Mouse (Mus musculus): Measurements from ENCODE around the gene Rps16. TPM values are rescaled to one million over a fixed set of nuclear protein-coding genes. Genes with fewer than 3 reads are reported as not detected.

Rps16 gene
- polyA plus RNA-seq, 1 experiment from 2014 or later, result 653 TPM

GRCm38 (mm10) chr7:28395425-28395824 lies 45.0 kb downstream of the Rps16 start:
- Histone ChIP-seq H3K36me3 (replicated peaks; ENCODE audit: insufficient read depth, low read length) (peaks cover 49% of the 10 kb centered on the region), H3K4me1 (ENCODE audit: insufficient read depth) (peaks cover 15% of the 10 kb centered on the region), H3K27me3 (ENCODE audit: insufficient read depth, low read length) (no peaks in the 10 kb centered on the region), H3K9me3 (ENCODE audit: low read length) (no peaks in the 10 kb centered on the region), H3K27ac (ENCODE audit: low read depth) (no peak overlapping the region), H3K4me3 (ENCODE audit: low read depth, low read length) (no peak overlapping the region), H3K9ac (replicated peaks) (no peak overlapping the region), H3K4me2 (ENCODE audit: low read depth, low read length) (no peak overlapping the region)
- DNase-seq, result no peak
- WGBS (ENCODE audit: insufficient replicate concordance), result 91% methylated on average over 4 of the region's 4 CpGs
- ATAC-seq, result no peak
- TF ChIP-seq EP300 (IDR thresholded peaks at IDR 0.05; ENCODE audit: low read depth), result no peak
- TF ChIP-seq CTCF (IDR thresholded peaks at IDR 0.05; ENCODE audit: low read depth), result no peak

DNA sequence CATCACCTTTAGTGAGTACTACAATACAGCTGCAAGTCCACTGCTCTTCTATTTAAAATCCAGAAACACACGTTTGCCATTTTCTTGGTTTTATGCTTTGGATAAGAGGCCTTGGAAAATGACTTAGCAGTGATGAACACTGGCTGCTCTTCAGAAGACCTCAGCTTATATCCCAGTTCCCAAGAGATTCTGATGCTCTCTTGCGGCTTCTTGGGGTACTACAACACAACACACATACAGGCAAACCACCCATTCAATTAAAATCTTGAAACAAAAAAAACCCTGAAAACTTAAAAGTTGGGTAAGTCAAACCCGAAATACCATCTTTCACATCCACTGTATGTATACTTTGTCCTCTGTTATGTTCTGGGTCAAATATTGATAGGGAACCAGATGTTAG lies 47.5 kb downstream of the Rps16 start:
- Histone ChIP-seq H3K4me3 (ENCODE audit: low read depth, low read length) (no peak overlapping the region), H3K4me2 (ENCODE audit: low read depth, low read length) (no peak overlapping the region), H3K9me3 (ENCODE audit: low read length) (no peaks in the 10 kb centered on the region), H3K36me3 (replicated peaks; ENCODE audit: insufficient read depth, low read length) (peaks cover 70% of the 10 kb centered on the region), H3K4me1 (ENCODE audit: insufficient read depth) (peaks cover 12% of the 10 kb centered on the region), H3K27me3 (ENCODE audit: insufficient read depth, low read length) (no peaks in the 10 kb centered on the region), H3K9ac (replicated peaks) (no peak overlapping the region), H3K27ac (ENCODE audit: low read depth) (no peak overlapping the region)
- peak; percentile 54 for TF ChIP-seq CTCF (IDR thresholded peaks at IDR 0.05; ENCODE audit: low read depth)
- no peak for TF ChIP-seq EP300 (IDR thresholded peaks at IDR 0.05; ENCODE audit: low read depth)
- 64% methylated on average over 3 of the region's 3 CpGs for WGBS (ENCODE audit: insufficient replicate concordance)
- ATAC-seq, result no peak
- DNase-seq, result no peak

DNA sequence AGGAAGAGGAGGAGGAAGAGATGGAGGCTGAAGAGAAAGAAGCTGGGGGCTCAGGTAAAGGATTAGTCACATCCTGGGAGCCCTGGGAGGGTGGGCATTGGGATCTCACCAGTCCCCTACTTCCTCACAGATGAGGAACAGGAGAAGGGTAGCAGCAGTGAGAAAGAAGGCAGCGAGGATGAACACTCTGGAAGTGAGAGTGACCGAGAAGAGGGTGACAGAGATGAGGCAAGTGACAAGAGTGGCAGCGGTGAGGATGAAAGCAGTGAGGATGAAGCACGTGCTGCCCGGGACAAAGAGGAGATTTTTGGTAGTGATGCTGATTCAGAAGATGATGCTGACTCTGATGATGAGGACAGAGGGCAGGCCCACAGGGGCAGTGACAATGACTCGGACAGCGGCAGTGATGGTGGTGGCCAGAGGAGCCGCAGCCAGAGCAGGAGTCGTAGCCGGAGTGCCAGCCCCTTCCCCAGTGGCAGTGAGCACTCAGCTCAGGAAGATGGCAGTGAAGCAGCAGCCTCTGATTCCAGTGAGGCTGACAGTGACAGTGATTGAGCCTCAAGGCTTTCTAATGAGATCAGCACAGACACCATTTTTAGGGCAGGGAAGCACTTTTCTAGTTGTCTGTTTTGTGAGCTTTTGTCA lies 48.4 kb downstream of the Rps16 start:
- H3K4me1 ChIP-seq (ENCODE audit: insufficient read depth), result peaks cover 6% of the 10 kb centered on the region
- TF ChIP-seq EP300 (IDR thresholded peaks at IDR 0.05; ENCODE audit: low read depth) (no peak), CTCF (IDR thresholded peaks at IDR 0.05; ENCODE audit: low read depth) (no peak)
- H3K27ac ChIP-seq (ENCODE audit: low read depth), result no peak overlapping the region
- H3K4me2 ChIP-seq (ENCODE audit: low read depth, low read length), result no peak overlapping the region
- no peak overlapping the region for H3K9ac ChIP-seq (replicated peaks)
- DNase-seq, result no peak
- WGBS (ENCODE audit: insufficient replicate concordance), result 90% methylated on average over 10 of the region's 10 CpGs
- H3K36me3 ChIP-seq (replicated peaks; ENCODE audit: insufficient read depth, low read length), result peaks cover 78% of the 10 kb centered on the region
- H3K27me3 ChIP-seq (ENCODE audit: insufficient read depth, low read length), result no peaks in the 10 kb centered on the region
- no peaks in the 10 kb centered on the region for H3K9me3 ChIP-seq (ENCODE audit: low read length)
- no peak for ATAC-seq
- no peak overlapping the region for H3K4me3 ChIP-seq (ENCODE audit: low read depth, low read length)

- H3K4me1 ChIP-seq (ENCODE audit: insufficient read depth), result peaks cover 4% of the 10 kb centered on the region; the same call in 1 of the 2 replicates
- no peak for DNase-seq
- H3K4me3 ChIP-seq (ENCODE audit: low read depth, low read length), result no peak overlapping the region
- peak; percentile 38; the same call in 1 of the 2 replicates for ATAC-seq
- WGBS (ENCODE audit: insufficient replicate concordance), result 84% methylated on average over 1 of the region's 1 CpGs
- peaks cover 85% of the 10 kb centered on the region for H3K36me3 ChIP-seq (replicated peaks; ENCODE audit: insufficient read depth, low read length)
- no peaks in the 10 kb centered on the region for H3K27me3 ChIP-seq (ENCODE audit: insufficient read depth, low read length)
- no peak overlapping the region for H3K4me2 ChIP-seq (ENCODE audit: low read depth, low read length)
- TF ChIP-seq EP300 (IDR thresholded peaks at IDR 0.05; ENCODE audit: low read depth), result no peak
- no peak for TF ChIP-seq CTCF (IDR thresholded peaks at IDR 0.05; ENCODE audit: low read depth)
- H3K9me3 ChIP-seq (ENCODE audit: low read length), result no peaks in the 10 kb centered on the region
- H3K9ac ChIP-seq (replicated peaks), result no peak overlapping the region
- no peak overlapping the region for H3K27ac ChIP-seq (ENCODE audit: low read depth)
Observed at GRCm38 (mm10) chr7:28401030-28401429, 50.6 kb downstream of the Rps16 start.

GRCm38 (mm10) chr7:28401942-28402341 lies 51.5 kb downstream of the Rps16 start:
- peaks cover 4% of the 10 kb centered on the region; the same call in 1 of the 2 replicates for H3K4me1 ChIP-seq (ENCODE audit: insufficient read depth)
- H3K9me3 ChIP-seq (ENCODE audit: low read length), result no peaks in the 10 kb centered on the region
- DNase-seq (no peak), ATAC-seq (no peak)
- TF ChIP-seq EP300 (IDR thresholded peaks at IDR 0.05; ENCODE audit: low read depth), result no peak
- TF ChIP-seq CTCF (IDR thresholded peaks at IDR 0.05; ENCODE audit: low read depth), result no peak
- no peak overlapping the region for H3K4me2 ChIP-seq (ENCODE audit: low read depth, low read length)
- peaks cover 86% of the 10 kb centered on the region for H3K36me3 ChIP-seq (replicated peaks; ENCODE audit: insufficient read depth, low read length)
- H3K27ac ChIP-seq (ENCODE audit: low read depth), result no peak overlapping the region
- WGBS (ENCODE audit: insufficient replicate concordance), result 74% methylated on average over 3 of the region's 3 CpGs
- H3K4me3 ChIP-seq (ENCODE audit: low read depth, low read length), result no peak overlapping the region
- H3K9ac ChIP-seq (replicated peaks), result no peak overlapping the region
- H3K27me3 ChIP-seq (ENCODE audit: insufficient read depth, low read length), result no peaks in the 10 kb centered on the region

Other genes with a start within 250 kb of the Rps16 start
- gene 9530053A07Rik, start 221.2 kb upstream of the Rps16 start, polyA plus RNA-seq (2015; fragmentation: Nextera tagmentation; extraction: Ambion mirVana), result 0.01 TPM in 1 of 2 replicates, not detected in the other
- 48.4 and 51.6 TPM in 2 replicates for gene Fbl, start 180.9 kb upstream of the Rps16 start, polyA plus RNA-seq (2015; fragmentation: Nextera tagmentation; extraction: Ambion mirVana)
- 4.0 and 4.5 TPM in 2 replicates for gene Dyrk1b, start 171.2 kb upstream of the Rps16 start, polyA plus RNA-seq (2015; fragmentation: Nextera tagmentation; extraction: Ambion mirVana)
- gene Eid2, start 82.8 kb upstream of the Rps16 start, polyA plus RNA-seq (2015; fragmentation: Nextera tagmentation; extraction: Ambion mirVana), result 1.3 and 1.4 TPM in 2 replicates
- 3.4 and 3.9 TPM in 2 replicates for gene Eid2b, start 72.9 kb upstream of the Rps16 start, polyA plus RNA-seq (2015; fragmentation: Nextera tagmentation; extraction: Ambion mirVana)
- 0.12 TPM in 1 of 2 replicates, not detected in the other for gene Selenov, start 59.5 kb upstream of the Rps16 start, polyA plus RNA-seq (2015; fragmentation: Nextera tagmentation; extraction: Ambion mirVana)
- gene Dll3, start 48.4 kb upstream of the Rps16 start, polyA plus RNA-seq (2015; fragmentation: Nextera tagmentation; extraction: Ambion mirVana), result 0.12 TPM in 1 of 2 replicates, not detected in the other
- 52.0 and 53.9 TPM in 2 replicates for gene Timm50, start 38.6 kb upstream of the Rps16 start, polyA plus RNA-seq (2015; fragmentation: Nextera tagmentation; extraction: Ambion mirVana)
- gene Supt5, start 11.9 kb upstream of the Rps16 start, polyA plus RNA-seq (2015; fragmentation: Nextera tagmentation; extraction: Ambion mirVana), result 18.7 and 21.0 TPM in 2 replicates
- 2.8 and 3.9 TPM in 2 replicates for gene Plekhg2, start 21.9 kb downstream of the Rps16 start, polyA plus RNA-seq (2015; fragmentation: Nextera tagmentation; extraction: Ambion mirVana)
- gene Zfp36, start 29.6 kb downstream of the Rps16 start, polyA plus RNA-seq (2015; fragmentation: Nextera tagmentation; extraction: Ambion mirVana), result 13.5 and 21.1 TPM in 2 replicates
- 18.0 and 18.6 TPM in 2 replicates for gene Med29, start 42.1 kb downstream of the Rps16 start, polyA plus RNA-seq (2015; fragmentation: Nextera tagmentation; extraction: Ambion mirVana)
- 16.9 and 21.1 TPM in 2 replicates for gene Paf1, start 42.3 kb downstream of the Rps16 start, polyA plus RNA-seq (2015; fragmentation: Nextera tagmentation; extraction: Ambion mirVana)
- gene Gmfg, start 86.8 kb downstream of the Rps16 start, polyA plus RNA-seq (2015; fragmentation: Nextera tagmentation; extraction: Ambion mirVana), result 75.4 and 81.4 TPM in 2 replicates
- gene Lrfn1, start 101.3 kb downstream of the Rps16 start, polyA plus RNA-seq (2015; fragmentation: Nextera tagmentation; extraction: Ambion mirVana), result 0.12 and 0.26 TPM in 2 replicates
- not detected in 2 replicates for gene Ifnl2, start 159.8 kb downstream of the Rps16 start, polyA plus RNA-seq (2015; fragmentation: Nextera tagmentation; extraction: Ambion mirVana)
- not detected in 2 replicates for gene Ifnl3, start 172.2 kb downstream of the Rps16 start, polyA plus RNA-seq (2015; fragmentation: Nextera tagmentation; extraction: Ambion mirVana)
- 1.3 and 7.7 TPM in 2 replicates for gene Sycn, start 190.2 kb downstream of the Rps16 start, polyA plus RNA-seq (2015; fragmentation: Nextera tagmentation; extraction: Ambion mirVana)
- not detected in 2 replicates for gene Nccrp1, start 196.6 kb downstream of the Rps16 start, polyA plus RNA-seq (2015; fragmentation: Nextera tagmentation; extraction: Ambion mirVana)
- gene Samd4b, start 247.5 kb downstream of the Rps16 start, polyA plus RNA-seq (2015; fragmentation: Nextera tagmentation; extraction: Ambion mirVana), result 3.5 and 4.3 TPM in 2 replicates
- 5.3 and 6.2 TPM in 2 replicates for gene Pak4, start 247.5 kb downstream of the Rps16 start, polyA plus RNA-seq (2015; fragmentation: Nextera tagmentation; extraction: Ambion mirVana)

Measured in liver, postnatal 0 days (tissue).